In genomic region chr6:142538503-142538902, GRCm38 (mm10) we compare ENCODE assay signal across 10 mouse cellular contexts. TPM values are rescaled to one million over a fixed set of nuclear protein-coding genes. Genes with fewer than 3 reads are reported as not detected.
A peak's percentile ranks its signal among the peaks of the same experiment; 100 is the strongest.
DNase-seq lines count a peak whose midpoint lies in the region; ATAC-seq and TF ChIP-seq lines count a peak whose summit lies in the region.
"Had no signal": no experiment of that assay in that cellular context is flagged by ENCODE, and none has a peak within 500 bp of the region (broad histone marks: within the 10 kb centered on the region; RNA-seq: fewer than 3 reads in every experiment).

No protein-coding gene starts in this region.

- H3K4me3 ChIP-seq in liver, embryonic 11.5 days (ENCODE audit: low read depth, low read length), result no peak overlapping the region
- no peak overlapping the region for H3K4me3 ChIP-seq in liver, embryonic 12.5 days
- H3K4me3 ChIP-seq in lung, adult 2 months (replicated peaks; ENCODE audit: extremely low read depth, low read depth, low read length), result peak overlapping the region; percentile 43
- H3K4me3 ChIP-seq: embryonic facial prominence, embryonic 12.5 days had no signal

- TF ChIP-seq POLR2A in lung, adult 2 months (IDR thresholded peaks at IDR 0.05; ENCODE audit: borderline replicate concordance, extremely low read depth, low read depth, low read length), result no peak

- 60% methylated on average over 17 of the region's 17 CpGs for WGBS in liver, embryonic 11.5 days
- 41% methylated on average over 17 of the region's 17 CpGs for WGBS in liver, embryonic 12.5 days (ENCODE audit: insufficient replicate concordance)
- 33% methylated on average over 17 of the region's 17 CpGs for WGBS in lung, adult 2 months

- ATAC-seq in liver, embryonic 11.5 days (replicated peaks; ENCODE audit: low FRiP score), result peak; percentile 31; the same call in 1 of the 2 replicates
- ATAC-seq in liver, embryonic 12.5 days, result no peak

- no peak overlapping the region for H3K9ac ChIP-seq in liver, embryonic 11.5 days (ENCODE audit: low read depth, low read length)
- H3K9ac ChIP-seq in liver, embryonic 12.5 days, result no peak overlapping the region
- H3K9ac ChIP-seq: embryonic facial prominence, embryonic 12.5 days had no signal

- DNase-seq in liver, embryonic 11.5 days (ENCODE audit: low spot score), result no peak
- peak; percentile 60 to 65 for DNase-seq in heart, postnatal 14 days
- no peak for DNase-seq in lung, adult 2 months
- peak; percentile 81 for DNase-seq in thymus, postnatal 14 days
- DNase-seq in embryo, embryonic 10.5 days (ENCODE audit: low spot score), result no peak
- DNase-seq in frontal cortex, postnatal 36 days (ENCODE audit: low spot score in 2 of 2), result no peak
- no peak for DNase-seq in cerebellum, adult 11 months

- no peak overlapping the region for H3K27ac ChIP-seq in liver, embryonic 11.5 days (ENCODE audit: low read depth, low read length)
- no peak overlapping the region for H3K27ac ChIP-seq in liver, embryonic 12.5 days
- H3K27ac ChIP-seq: embryonic facial prominence, embryonic 12.5 days; macrophage had no signal

- 0 out of 2 replicates have a peak, but pooled peaks cover 2% of the 10 kb centered on the region for H3K4me1 ChIP-seq in liver, embryonic 11.5 days (replicated peaks; ENCODE audit: control insufficient read depth, insufficient read depth, low read length)
- no peaks in the 10 kb centered on the region for H3K4me1 ChIP-seq in liver, embryonic 12.5 days
- peaks cover 5% of the 10 kb centered on the region; the same call in 1 of the 2 replicates for H3K4me1 ChIP-seq in lung, adult 2 months (ENCODE audit: control insufficient read depth, insufficient read depth, low read length)
- H3K4me1 ChIP-seq: embryonic facial prominence, embryonic 12.5 days had no signal

- intact Hi-C loops in heart, postnatal 14 days (cut with DNase I), result no loop called here

- no peaks in the 10 kb centered on the region for H3K9me3 ChIP-seq in liver, embryonic 11.5 days (ENCODE audit: control insufficient read depth, low read length)
- no peaks in the 10 kb centered on the region for H3K9me3 ChIP-seq in liver, embryonic 12.5 days (replicated peaks)
- H3K9me3 ChIP-seq: embryonic facial prominence, embryonic 12.5 days had no signal

- no peak overlapping the region for H3K4me2 ChIP-seq in liver, embryonic 11.5 days
- H3K4me2 ChIP-seq in liver, embryonic 12.5 days, result no peak overlapping the region
- H3K4me2 ChIP-seq: embryonic facial prominence, embryonic 12.5 days had no signal

- TF ChIP-seq CTCF in lung, adult 2 months (IDR thresholded peaks at IDR 0.05; ENCODE audit: insufficient read depth, low read length), result no peak

- H3K27me3 ChIP-seq in liver, embryonic 11.5 days (replicated peaks; ENCODE audit: control insufficient read depth, insufficient read depth, low read length), result no peaks in the 10 kb centered on the region
- no peaks in the 10 kb centered on the region for H3K27me3 ChIP-seq in liver, embryonic 12.5 days (replicated peaks)
- H3K27me3 ChIP-seq: embryonic facial prominence, embryonic 12.5 days had no signal

- H3K36me3 ChIP-seq in liver, embryonic 11.5 days (ENCODE audit: control insufficient read depth, insufficient read depth, low read length), result no peaks in the 10 kb centered on the region
- H3K36me3 ChIP-seq in liver, embryonic 12.5 days, result no peaks in the 10 kb centered on the region
- H3K36me3 ChIP-seq: embryonic facial prominence, embryonic 12.5 days had no signal

RNA-seq across cellular contexts. Expression of gene Ldhb, which starts 30.7 kb away (rescaled TPM):
- polyA plus RNA-seq in liver, embryonic 11.5 days (2014; fragmentation: Nextera tagmentation; extraction: Ambion mirVana), result 130 and 135 TPM in 2 replicates
- 61.7 and 63.3 TPM in 2 replicates for polyA plus RNA-seq in liver, embryonic 12.5 days (2016; fragmentation: Nextera tagmentation; extraction: Ambion mirVana)
- total RNA-seq in heart, postnatal 14 days (2021), result 1,000 to 10,000 TPM; 1,994 to 2,026 TPM
- 138 and 224 TPM in 2 replicates for polyA plus RNA-seq in lung, adult 2 months (2012; rRNA removed)

RNA-seq across cellular contexts. Expression of gene Kcnj8, which starts 32.9 kb away (rescaled TPM):
- polyA plus RNA-seq in liver, embryonic 11.5 days (2014; fragmentation: Nextera tagmentation; extraction: Ambion mirVana), result 2.7 and 3.9 TPM in 2 replicates
- 2.5 and 3.1 TPM in 2 replicates for polyA plus RNA-seq in liver, embryonic 12.5 days (2016; fragmentation: Nextera tagmentation; extraction: Ambion mirVana)
- 10 to 100 TPM; 33.3 to 39.2 TPM for total RNA-seq in heart, postnatal 14 days (2021)
- polyA plus RNA-seq in lung, adult 2 months (2012; rRNA removed), result 7.8 and 8.1 TPM in 2 replicates
- polyA plus RNA-seq: macrophage had no signal

Comparison
In these comparisons a context has a peak if more than half of its experiments do, and no peak if none do; other contexts are left out.
1. DNase-seq: peak in heart, postnatal 14 days (2 of 2) and thymus, postnatal 14 days (single experiment); none in liver, embryonic 11.5 days (single experiment), lung, adult 2 months (single experiment), embryo, embryonic 10.5 days (single experiment), frontal cortex, postnatal 36 days (0 of 2) and cerebellum, adult 11 months (single experiment).